13 mouse cellular contexts compared by ENCODE assay signal in the genomic region with DNA sequence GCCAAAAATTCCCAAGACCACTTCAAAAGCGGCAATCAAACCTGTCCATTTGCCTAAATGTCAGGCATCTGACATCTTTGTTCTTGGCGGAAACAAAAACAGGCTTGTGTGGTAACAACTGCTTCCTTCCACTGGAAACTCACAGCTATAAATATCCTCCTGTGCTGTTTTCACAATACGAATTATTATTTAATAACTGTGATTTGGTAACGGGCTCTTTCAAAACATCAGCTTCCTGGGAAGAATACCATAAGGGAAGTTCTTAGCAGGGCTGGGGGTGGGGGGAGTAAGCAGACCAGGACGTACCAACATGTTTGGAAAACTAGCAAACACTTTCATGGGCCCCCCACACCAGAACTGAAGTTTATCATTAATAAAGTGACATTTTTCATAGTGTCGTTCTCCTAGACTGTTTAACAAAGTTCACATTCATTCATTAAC. TPM values are rescaled to one million over a fixed set of nuclear protein-coding genes. Genes with fewer than 3 reads are reported as not detected.
DNase-seq lines count a peak whose midpoint lies in the region; ATAC-seq and TF ChIP-seq lines count a peak whose summit lies in the region.
"Had no signal": no experiment of that assay in that cellular context is flagged by ENCODE, and none has a peak within 500 bp of the region (broad histone marks: within the 10 kb centered on the region; RNA-seq: fewer than 3 reads in every experiment).

No protein-coding gene starts in this region.

- H3K4me3 ChIP-seq in gastrocnemius, adult 2 months, result no peak overlapping the region
- no peak overlapping the region for H3K4me3 ChIP-seq in lung, embryonic 14.5 days (ENCODE audit: low read depth, low read length)
- H3K4me3 ChIP-seq in neural tube, embryonic 11.5 days (ENCODE audit: low read depth, low read length), result no peak overlapping the region
- H3K4me3 ChIP-seq: forebrain, embryonic 10.5 days; midbrain, embryonic 13.5 days had no signal

- ATAC-seq in lung, embryonic 14.5 days (ENCODE audit: insufficient read depth), result peak; percentile 11; the same call in 1 of the 2 replicates
- no peak for ATAC-seq in neural tube, embryonic 11.5 days (ENCODE audit: insufficient read depth, low FRiP score, low TSS enrichment)
- ATAC-seq: midbrain, embryonic 13.5 days had no signal

- no peaks in the 10 kb centered on the region for H3K36me3 ChIP-seq in lung, embryonic 14.5 days (ENCODE audit: insufficient read depth)
- no peaks in the 10 kb centered on the region for H3K36me3 ChIP-seq in neural tube, embryonic 11.5 days (ENCODE audit: control insufficient read depth, insufficient read depth, low read length)
- H3K36me3 ChIP-seq: midbrain, embryonic 13.5 days had no signal

- no peak overlapping the region for H3K4me2 ChIP-seq in lung, embryonic 14.5 days
- H3K4me2 ChIP-seq in neural tube, embryonic 11.5 days (ENCODE audit: low read depth), result no peak overlapping the region
- H3K4me2 ChIP-seq: midbrain, embryonic 13.5 days had no signal

- peaks cover 23% of the 10 kb centered on the region for H3K4me1 ChIP-seq in lung, embryonic 14.5 days (ENCODE audit: insufficient read depth)
- H3K4me1 ChIP-seq in neural tube, embryonic 11.5 days (ENCODE audit: control insufficient read depth, insufficient read depth, low read length), result peaks cover 17% of the 10 kb centered on the region

- no peaks in the 10 kb centered on the region for H3K27me3 ChIP-seq in lung, embryonic 14.5 days (ENCODE audit: insufficient read depth, low read length)
- H3K27me3 ChIP-seq in neural tube, embryonic 11.5 days (ENCODE audit: control insufficient read depth, insufficient read depth, low read length), result no peaks in the 10 kb centered on the region
- H3K27me3 ChIP-seq: midbrain, embryonic 13.5 days had no signal

- H3K9me3 ChIP-seq in lung, embryonic 14.5 days (ENCODE audit: low read depth, low read length), result no peaks in the 10 kb centered on the region
- no peaks in the 10 kb centered on the region for H3K9me3 ChIP-seq in neural tube, embryonic 11.5 days (ENCODE audit: control insufficient read depth, low read length)
- H3K9me3 ChIP-seq: forebrain, embryonic 10.5 days; midbrain, embryonic 13.5 days had no signal

- intact Hi-C loops in gastrocnemius, adult 2 months (cut with DNase I), result no loop called here

- H3K9ac ChIP-seq in lung, embryonic 14.5 days, result no peak overlapping the region
- H3K9ac ChIP-seq in neural tube, embryonic 11.5 days (ENCODE audit: low read length), result no peak overlapping the region
- H3K9ac ChIP-seq: midbrain, embryonic 13.5 days had no signal

- TF ChIP-seq CTCF in gastrocnemius, adult 2 months (IDR thresholded peaks at IDR 0.05), result no peak
- no peak for TF ChIP-seq CTCF in lung, embryonic 14.5 days (IDR thresholded peaks at IDR 0.05; ENCODE audit: low read depth)

- H3K27ac ChIP-seq in gastrocnemius, adult 2 months, result peak overlapping the region; percentile 48; the same call in 1 of the 2 replicates
- peak overlapping the region; percentile 33; the same call in 1 of the 2 replicates for H3K27ac ChIP-seq in lung, embryonic 14.5 days (ENCODE audit: low read depth)
- no peak overlapping the region for H3K27ac ChIP-seq in neural tube, embryonic 11.5 days (ENCODE audit: low read depth, low read length)
- H3K27ac ChIP-seq: forebrain, embryonic 10.5 days; midbrain, embryonic 13.5 days had no signal

- DNase-seq in gastrocnemius, adult 2 months, result no peak
- no peak for DNase-seq in gastrocnemius, adult 8-10 months (ENCODE audit: low spot score in 2 of 2)
- peak; percentile 53 for DNase-seq in lung, embryonic 14.5 days
- no peak for DNase-seq in lung, postnatal 14 days
- DNase-seq in kidney, postnatal 14 days, result peak; percentile 61
- peak; percentile 7 for DNase-seq in neural tube, embryonic 11.5 days (ENCODE audit: low spot score)
- no peak for DNase-seq in thymus, postnatal 14 days
- no peak for DNase-seq in layer of hippocampus, postnatal 25 days (ENCODE audit: extremely low spot score in 1 of 2, low spot score in 1 of 2)
- DNase-seq: B cell, adult 2 months; gastrocnemius, postnatal 25 days; heart, postnatal 14 days had no signal

- WGBS in lung, embryonic 14.5 days, result 18% methylated on average over 6 of the region's 6 CpGs
- WGBS in neural tube, embryonic 11.5 days, result 56% methylated on average over 6 of the region's 6 CpGs

RNA-seq across cellular contexts. Expression of a gene that starts 31.4 kb away (rescaled TPM):
- 1 to 10 TPM; 4.5 to 5.9 TPM for total RNA-seq in gastrocnemius, adult 2 months (2021)
- total RNA-seq in gastrocnemius, adult 8-10 months (2022), result 1 to 10 TPM; 3.4 to 4.9 (median 3.8) TPM
- polyA plus RNA-seq in lung, embryonic 14.5 days (2014; fragmentation: Nextera tagmentation; extraction: Ambion mirVana), result 58.3 and 60.4 TPM in 2 replicates
- polyA plus RNA-seq in neural tube, embryonic 11.5 days (2014; fragmentation: Nextera tagmentation; extraction: Ambion mirVana), result 56.2 and 64.9 TPM in 2 replicates
- total RNA-seq in layer of hippocampus, postnatal 25 days (2021), result 10 to 100 TPM in 1 of 2 experiments, 1 to 10 TPM in 1; 9.2 to 11.5 TPM

Comparison
In these comparisons a context has a peak if more than half of its experiments do, and no peak if none do; other contexts are left out.
1. DNase-seq: peak in lung, embryonic 14.5 days (single experiment), kidney, postnatal 14 days (single experiment) and neural tube, embryonic 11.5 days (single experiment); none in gastrocnemius, adult 2 months (single experiment), gastrocnemius, adult 8-10 months (0 of 2), lung, postnatal 14 days (single experiment), thymus, postnatal 14 days (single experiment) and layer of hippocampus, postnatal 25 days (0 of 2).